Mouse (Mus musculus): ENCODE measurements at regions not wholly inside any gene's neighbourhood (a gene's known extent, or its start where the extent isn't known, plus 50 kb on each side); places are given as distances from the start of the nearest gene placed in this dataset.
A peak's percentile ranks its signal among the peaks of the same experiment; 100 is the strongest.

DNA sequence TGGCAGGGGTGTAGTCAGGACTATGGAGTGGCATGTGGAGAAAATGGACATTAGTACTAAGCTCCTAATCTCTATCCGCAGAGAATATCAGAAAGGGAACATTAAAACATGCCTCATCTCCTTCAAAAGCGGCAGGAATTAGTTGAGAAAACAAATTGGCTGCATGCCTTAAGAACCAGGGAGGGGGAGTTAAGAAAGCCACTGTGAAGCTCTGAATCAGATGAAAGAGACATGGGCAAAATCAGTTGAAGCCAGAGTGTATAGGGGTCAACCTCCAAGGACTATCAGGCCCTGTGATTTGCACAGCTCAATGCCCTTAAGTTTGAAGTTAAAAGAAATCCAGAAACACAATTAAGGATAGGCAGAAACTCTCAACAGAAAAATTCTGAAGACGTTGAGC is 408.3 kb downstream of the Hs3st1 start:
- DNase-seq (ENCODE audit: extremely low spot score in 1 of 2, low spot score in 2 of 2), result no peak
- intact Hi-C loops (cut with DNase I), result no loop called here

DNA sequence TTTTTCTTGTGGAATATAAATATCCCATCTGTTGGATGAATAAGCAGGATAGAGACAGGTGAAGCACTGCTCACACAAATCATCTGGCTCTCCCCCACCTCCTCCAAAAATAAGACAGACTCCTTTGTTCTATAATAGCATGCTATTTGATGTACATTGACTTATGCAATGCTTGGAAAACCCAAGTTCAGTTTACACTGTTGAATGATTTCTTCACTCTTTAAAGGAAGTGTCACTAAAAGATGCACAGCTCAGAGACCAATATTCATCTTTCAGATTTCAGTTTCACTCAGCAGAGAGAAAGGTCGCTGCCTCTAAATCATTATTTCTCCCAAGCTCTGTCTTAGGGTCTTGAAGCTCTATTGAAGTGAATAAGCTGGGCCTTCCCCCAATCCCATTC is 417.4 kb downstream of the Hs3st1 start:
- no peak for DNase-seq (ENCODE audit: extremely low spot score in 1 of 2, low spot score in 2 of 2)

DNA sequence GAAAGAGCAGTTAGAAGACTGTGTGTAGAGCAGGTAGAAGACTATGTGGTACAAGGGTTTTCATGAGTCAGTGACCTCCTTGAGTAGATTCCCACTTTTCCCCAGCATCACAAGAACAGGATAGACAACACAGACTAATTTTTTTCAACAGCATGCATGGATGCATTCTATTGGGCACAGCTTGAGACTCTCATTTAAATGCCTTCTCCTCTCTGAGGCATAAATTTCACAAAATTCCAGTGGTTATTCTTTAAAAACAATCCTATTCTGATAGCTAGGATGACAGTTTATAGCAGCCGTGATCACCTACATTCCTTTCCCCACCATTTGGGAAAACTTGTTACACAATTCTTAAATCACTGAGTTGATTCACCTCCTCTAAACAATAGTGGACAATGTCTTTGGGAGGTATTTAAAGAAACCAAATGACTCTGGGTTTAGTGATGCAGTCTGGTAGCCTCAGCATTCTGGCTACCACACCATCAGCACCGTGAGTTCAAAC is 418.7 kb downstream of the Hs3st1 start:
- no peak for DNase-seq (ENCODE audit: extremely low spot score in 1 of 2, low spot score in 2 of 2)

More for the DNA sequence above, 417.4 kb downstream of the Hs3st1 start:
- intact Hi-C loops (cut with DNase I), result no loop called here

GRCm38 (mm10) chr5:39335321-39335720 is 420.0 kb downstream of the Hs3st1 start:
- no peak for DNase-seq (ENCODE audit: extremely low spot score in 1 of 2, low spot score in 2 of 2)
- intact Hi-C loops (cut with DNase I), result no loop called here

More for the DNA sequence above, 418.7 kb downstream of the Hs3st1 start:
- intact Hi-C loops (cut with DNase I), result no loop called here

GRCm38 (mm10) chr5:39334241-39334640 is 421.0 kb downstream of the Hs3st1 start:
- intact Hi-C loops (cut with DNase I), result no loop called here

DNA sequence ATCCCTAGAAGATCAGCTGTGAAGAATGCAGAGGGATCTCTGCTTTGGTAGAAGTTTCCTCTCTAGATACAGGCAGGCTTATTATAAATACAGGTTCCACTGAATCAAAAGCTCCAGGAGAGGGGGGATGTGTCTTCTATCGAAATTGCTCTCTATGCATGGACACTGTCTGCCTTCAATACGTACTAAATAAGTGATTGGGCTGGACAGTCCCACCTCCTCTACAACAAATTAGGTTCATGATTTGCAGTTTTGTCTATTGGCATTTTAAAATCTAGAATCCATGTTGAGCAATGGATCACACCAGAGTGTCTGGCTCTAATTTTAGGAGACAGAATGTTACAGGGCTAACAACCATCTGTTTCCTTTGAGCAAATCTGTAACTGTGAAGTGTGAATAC is 429.9 kb downstream of the Hs3st1 start:
- intact Hi-C loops (cut with DNase I), result loop anchor here (10.0 kb wide), 2 partner anchors 261 to 289 kb away; no protein-coding TSS in a partner anchor
- DNase-seq (ENCODE audit: extremely low spot score in 1 of 2, low spot score in 2 of 2), result peak in 1 of 2 experiments; percentile 27

More at GRCm38 (mm10) chr5:39334241-39334640, 421.0 kb downstream of the Hs3st1 start:
- no peak for DNase-seq (ENCODE audit: extremely low spot score in 1 of 2, low spot score in 2 of 2)

DNA sequence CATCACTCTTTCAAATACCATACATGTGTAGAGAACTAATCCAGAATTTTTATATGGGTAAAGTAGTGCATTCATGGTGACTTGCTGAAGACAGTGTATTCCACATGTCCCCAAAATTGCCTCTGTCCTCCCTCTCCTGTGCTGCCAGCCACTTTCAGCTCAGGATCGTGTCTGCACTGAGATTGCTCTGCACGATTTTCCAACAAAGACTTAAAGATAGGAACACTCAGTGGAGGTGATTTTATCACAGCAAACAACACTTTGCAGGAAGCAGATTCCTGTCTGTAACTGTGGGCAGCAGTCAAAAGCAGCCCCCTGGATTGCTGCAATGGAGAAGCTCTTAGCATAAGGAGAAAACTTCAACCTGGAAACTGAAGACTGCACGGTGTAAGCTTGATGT is 438.8 kb downstream of the Hs3st1 start:
- no peak for DNase-seq (ENCODE audit: extremely low spot score in 1 of 2, low spot score in 2 of 2)
- intact Hi-C loops (cut with DNase I), result no loop called here

- DNase-seq (ENCODE audit: extremely low spot score in 1 of 2, low spot score in 2 of 2), result no peak
- intact Hi-C loops (cut with DNase I), result no loop called here
Measured at GRCm38 (mm10) chr5:39311211-39311610, 434.6 kb upstream of the Clnk start.

DNA sequence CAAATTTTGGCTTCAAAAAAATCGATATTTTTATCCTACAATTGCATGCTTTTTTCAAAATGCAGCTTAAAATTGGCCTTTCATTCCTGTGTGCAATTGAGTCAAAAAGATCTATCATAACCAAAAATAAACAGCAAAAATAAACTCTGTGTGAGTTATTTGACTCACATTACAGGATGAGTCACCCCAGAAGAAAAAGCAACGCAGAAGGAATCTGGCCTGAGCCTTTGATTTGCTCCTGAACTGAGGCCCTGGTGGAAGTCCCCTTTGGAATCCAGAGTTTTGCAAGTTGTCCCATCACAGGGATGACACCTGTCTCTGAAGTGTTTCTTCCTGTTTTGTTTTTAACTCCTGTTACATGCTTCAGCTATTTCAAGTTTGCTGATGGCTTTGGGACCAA is 429.2 kb upstream of the Clnk start:
- no peak for DNase-seq (ENCODE audit: extremely low spot score in 1 of 2, low spot score in 2 of 2)
- intact Hi-C loops (cut with DNase I), result no loop called here

DNA sequence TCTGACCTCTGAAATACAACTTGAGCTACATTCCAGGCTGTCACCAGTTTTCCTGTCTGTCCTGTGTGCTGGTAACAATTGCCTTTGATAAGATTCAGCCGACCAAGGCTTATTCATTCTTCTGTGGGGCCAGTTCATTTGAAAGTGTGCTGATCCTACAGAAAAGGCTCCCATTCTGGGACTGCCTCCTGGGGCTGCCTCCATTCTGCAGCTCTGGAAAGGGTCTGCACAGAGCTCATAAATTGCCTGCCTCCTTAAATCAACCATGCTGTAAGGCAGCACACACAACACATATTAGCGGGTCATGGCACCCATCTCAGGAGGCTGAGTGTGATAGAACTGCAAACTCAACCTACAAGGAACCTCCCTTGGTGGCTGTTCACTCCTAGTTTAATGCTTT is 416.2 kb upstream of the Clnk start:
- intact Hi-C loops (cut with DNase I), result no loop called here
- DNase-seq (ENCODE audit: extremely low spot score in 1 of 2, low spot score in 2 of 2), result no peak

DNA sequence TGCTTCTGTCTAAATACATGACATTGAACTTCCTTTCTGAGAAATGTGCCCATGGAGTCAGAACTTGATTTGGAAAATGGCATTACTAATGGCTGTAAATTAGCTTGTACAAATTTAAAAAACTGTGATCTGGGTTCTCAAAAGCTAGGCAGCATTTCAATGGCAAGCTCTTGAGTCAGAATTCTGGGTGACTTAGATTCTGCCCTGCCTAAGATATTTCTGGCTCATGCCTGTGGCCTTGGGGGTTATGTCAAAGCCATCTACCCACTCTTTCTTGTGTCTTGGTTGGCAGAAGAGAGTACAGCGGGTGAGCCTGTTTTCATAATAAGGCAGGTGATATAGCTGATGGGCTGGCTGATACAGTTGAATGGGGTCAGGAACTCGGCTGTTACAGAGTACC is 404.4 kb upstream of the Clnk start:
- intact Hi-C loops (cut with DNase I), result no loop called here
- no peak for DNase-seq (ENCODE audit: extremely low spot score in 1 of 2, low spot score in 2 of 2)

- DNase-seq (ENCODE audit: extremely low spot score in 1 of 2, low spot score in 2 of 2), result no peak
- intact Hi-C loops (cut with DNase I), result no loop called here
Measured at GRCm38 (mm10) chr5:39273710-39274385, 397.2 kb upstream of the Clnk start.

DNA sequence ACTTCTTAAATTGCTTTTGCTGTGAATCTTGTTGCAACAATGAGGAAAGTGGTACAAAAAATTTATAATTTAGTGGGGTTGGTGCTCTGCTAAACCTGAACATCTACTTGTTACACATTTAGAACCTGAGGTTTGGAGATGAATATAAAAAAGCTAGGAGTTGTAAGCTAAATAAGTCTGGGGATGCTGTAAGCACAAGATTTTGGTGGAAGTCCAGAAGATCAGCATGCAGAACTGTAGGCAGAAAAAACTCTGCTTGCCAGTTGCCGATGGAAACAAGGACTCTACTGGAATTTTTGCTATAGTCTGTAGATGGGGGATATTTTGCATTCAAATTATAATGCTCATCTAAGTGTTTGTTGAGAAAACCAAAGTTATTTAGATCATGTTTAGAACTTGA is 390.5 kb upstream of the Clnk start:
- DNase-seq (ENCODE audit: extremely low spot score in 1 of 2, low spot score in 2 of 2), result peak in 1 of 2 experiments; percentile 10

GRCm38 (mm10) chr5:39260721-39261190 is 384.1 kb upstream of the Clnk start:
- no peak for DNase-seq (ENCODE audit: extremely low spot score in 1 of 2, low spot score in 2 of 2)

More for the DNA sequence above, 390.5 kb upstream of the Clnk start:
- intact Hi-C loops (cut with DNase I), result no loop called here

GRCm38 (mm10) chr5:39257745-39258144 is 381.1 kb upstream of the Clnk start:
- intact Hi-C loops (cut with DNase I), result no loop called here
- no peak for DNase-seq (ENCODE audit: extremely low spot score in 1 of 2, low spot score in 2 of 2)

More at GRCm38 (mm10) chr5:39260721-39261190, 384.1 kb upstream of the Clnk start:
- intact Hi-C loops (cut with DNase I), result no loop called here

DNA sequence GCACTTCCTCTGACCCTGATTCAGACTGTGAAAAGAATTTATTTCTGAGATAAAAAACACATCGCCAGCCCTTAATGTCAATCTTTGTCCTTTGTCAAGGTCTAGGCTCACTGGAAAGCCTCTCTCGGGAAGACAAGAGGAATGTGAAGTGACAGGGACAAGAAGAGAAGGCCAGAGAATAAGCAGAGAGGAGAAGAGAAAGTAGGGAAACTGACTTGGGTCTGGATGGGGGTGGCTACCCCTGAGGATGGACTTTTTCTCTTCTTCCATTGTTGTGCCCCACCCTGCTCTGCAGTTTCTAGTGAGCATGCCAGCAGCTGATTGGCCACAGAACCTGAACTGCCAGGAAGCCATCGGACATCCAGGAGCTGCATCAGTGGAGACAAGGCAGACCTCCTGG is 375.6 kb upstream of the Clnk start:
- intact Hi-C loops (cut with DNase I), result no loop called here

DNA sequence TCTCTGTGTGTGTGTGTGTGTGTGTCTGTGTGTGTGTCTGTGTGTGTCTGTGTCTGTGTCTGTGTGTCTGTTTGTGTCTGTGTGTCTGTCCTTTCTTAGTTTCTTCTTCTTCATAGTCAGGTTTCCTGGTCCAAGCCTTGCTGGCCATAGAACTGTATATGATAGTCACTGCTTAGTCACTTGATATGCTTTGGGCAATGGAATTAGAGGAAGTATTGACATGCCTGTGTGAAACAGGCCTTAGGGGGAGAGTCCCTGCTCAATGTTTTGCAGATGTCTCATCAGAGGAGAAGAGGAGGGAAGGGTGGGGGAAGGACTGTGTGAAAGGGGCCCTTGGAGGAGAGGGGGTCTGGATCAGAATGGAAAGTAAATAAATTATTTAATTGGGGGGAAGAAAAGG is 374.4 kb upstream of the Clnk start:
- intact Hi-C loops (cut with DNase I), result no loop called here
- no peak for DNase-seq (ENCODE audit: extremely low spot score in 1 of 2, low spot score in 2 of 2)

More for the DNA sequence above, 375.6 kb upstream of the Clnk start:
- DNase-seq (ENCODE audit: extremely low spot score in 1 of 2, low spot score in 2 of 2), result no peak

DNA sequence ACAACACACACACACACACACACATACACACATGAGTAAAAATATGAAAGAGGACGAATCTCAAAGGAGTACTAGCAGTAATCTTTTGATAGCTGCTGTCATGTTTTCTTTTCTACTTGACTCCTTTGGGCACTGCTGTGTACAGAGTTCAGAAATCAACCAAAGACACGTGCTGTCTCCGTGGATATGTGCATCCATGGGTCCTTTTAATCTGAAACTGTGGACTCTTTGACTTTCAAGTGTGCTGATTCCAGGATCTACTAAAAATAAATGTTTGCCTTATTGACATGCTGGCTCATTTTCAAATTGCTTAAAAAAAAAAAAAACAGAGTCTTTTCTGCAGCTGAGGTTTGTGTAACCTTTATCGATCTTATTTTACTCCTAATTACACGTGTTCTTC is 343.1 kb upstream of the Clnk start:
- DNase-seq (ENCODE audit: extremely low spot score in 1 of 2, low spot score in 2 of 2), result no peak
- intact Hi-C loops (cut with DNase I), result loop anchor here (10.0 kb wide), 1 partner anchor 415 kb away; no protein-coding TSS in a partner anchor

DNA sequence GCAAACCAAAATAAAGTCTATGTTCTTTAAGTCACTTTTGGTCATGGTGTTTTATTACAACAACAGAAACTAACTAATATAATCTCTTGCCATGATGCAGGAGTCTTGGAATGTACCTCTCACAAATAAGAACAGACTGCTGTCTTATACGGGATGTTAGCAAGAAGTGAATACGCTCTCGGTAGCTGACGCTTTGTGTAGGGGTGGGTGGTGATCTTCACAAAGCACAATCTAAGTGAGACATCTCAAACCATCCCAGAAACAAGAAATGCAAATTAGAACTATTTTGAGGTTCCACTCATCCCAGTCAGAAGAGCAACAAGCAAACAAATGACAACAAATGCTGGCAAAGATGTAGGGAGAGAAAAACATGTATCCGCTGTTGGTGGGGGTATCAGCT is 339.7 kb upstream of the Clnk start:
- no peak for DNase-seq (ENCODE audit: extremely low spot score in 1 of 2, low spot score in 2 of 2)
- intact Hi-C loops (cut with DNase I), result loop anchor here (10.0 kb wide), 1 partner anchor 418 kb away; no protein-coding TSS in a partner anchor

- intact Hi-C loops (cut with DNase I), result loop anchor here (10.0 kb wide), 1 partner anchor 420 kb away; no protein-coding TSS in a partner anchor
- DNase-seq (ENCODE audit: extremely low spot score in 1 of 2, low spot score in 2 of 2), result no peak
Measured at GRCm38 (mm10) chr5:39215016-39215415, 338.4 kb upstream of the Clnk start.
